Mouse (Mus musculus) brown adipose tissue, adult 24 weeks (tissue): ENCODE results near the gene Olfr65. TPM values are rescaled to one million over a fixed set of nuclear protein-coding genes. Genes with fewer than 3 reads are reported as not detected.

Source experiments
- H3K27ac ChIP-seq: fragments of 200-500 bp; replicated peaks from 2 replicates; pipeline ENCODE4 v1.5.1; 2012; ENCODE audit warnings: low read depth, mild to moderate bottlenecking, low read length
- H3K4me1 ChIP-seq: fragments of 200-500 bp; 2 replicates; pipeline ENCODE4 v1.6.1; 2012; ENCODE audit warnings: low read length, mixed read lengths; ENCODE audit not compliant: control insufficient read depth, insufficient read depth, insufficient read length
- H3K4me3 ChIP-seq: fragments of 200-500 bp; 2 replicates; pipeline ENCODE4 v1.5.1; 2012; ENCODE audit warnings: low read depth, mild to moderate bottlenecking, low read length, moderate library complexity; ENCODE audit not compliant: insufficient read depth
- polyA plus RNA-seq: library from polyadenylated mRNA; stranded (reverse); fragments of >200 nt; gene quantifications from 2 replicates; pipeline ENCODE4 v1.2.4, GENCODE M21; 2012; ENCODE audit not compliant: missing spikeins, insufficient read depth, insufficient read length

Gene Olfr65
- polyA plus RNA-seq, 1 experiment = not detected

- Histone ChIP-seq H3K4me1 (no peaks in the 10 kb centered on the region), H3K4me3 (no peak within 1 kb of the TSS)
These were observed 31.0 kb downstream of the Olfr65 start, which contains the start of gene Olfr632 for GRCm38 (mm10) chr7:103934264-103934663. TSS of gene Olfr632 (plus strand) at chr7:103934347.

GRCm38 (mm10) chr7:103942730-103943129 is 39.4 kb downstream of the Olfr65 start:
- H3K27ac ChIP-seq = no peak overlapping the region
- no peaks in the 10 kb centered on the region for H3K4me1 ChIP-seq
- no peak overlapping the region for H3K4me3 ChIP-seq

More at GRCm38 (mm10) chr7:103934264-103934663, 31.0 kb downstream of the Olfr65 start, which contains the start of gene Olfr632:
- H3K27ac ChIP-seq = no peak within 1 kb of the TSS

GRCm38 (mm10) chr7:103944137-103944536 is 40.9 kb downstream of the Olfr65 start, which contains the start of gene Olfr633:
TSS of gene Olfr633 (plus strand) at chr7:103944437.
- H3K4me3 ChIP-seq = no peak within 1 kb of the TSS
- H3K4me1 ChIP-seq = no peaks in the 10 kb centered on the region

More at GRCm38 (mm10) chr7:103944137-103944536, 40.9 kb downstream of the Olfr65 start, which contains the start of gene Olfr633:
- H3K27ac ChIP-seq = no peak within 1 kb of the TSS

Other genes with a start within 250 kb of the Olfr65 start
- not detected in 2 replicates for gene Olfr623, start 239.8 kb upstream of the Olfr65 start, polyA plus RNA-seq
- gene Olfr624, start 232.3 kb upstream of the Olfr65 start, polyA plus RNA-seq = not detected in 2 replicates
- gene Olfr625-ps1, start 220.8 kb upstream of the Olfr65 start, polyA plus RNA-seq = not detected in 2 replicates
- gene Olfr243, start 188.8 kb upstream of the Olfr65 start, polyA plus RNA-seq = not detected in 2 replicates
- gene Olfr628, start 173.1 kb upstream of the Olfr65 start, polyA plus RNA-seq = not detected in 2 replicates
- gene Olfr629, start 158.5 kb upstream of the Olfr65 start, polyA plus RNA-seq = not detected in 2 replicates
- not detected in 2 replicates for gene Olfr630, start 146.2 kb upstream of the Olfr65 start, polyA plus RNA-seq
- not detected in 2 replicates for gene Olfr69, start 131.9 kb upstream of the Olfr65 start, polyA plus RNA-seq
- gene Olfr68, start 123.8 kb upstream of the Olfr65 start, polyA plus RNA-seq = not detected in 2 replicates
- gene Olfr67, start 111.7 kb upstream of the Olfr65 start, polyA plus RNA-seq = not detected in 2 replicates
- gene Hbb-bt, start 89.5 kb upstream of the Olfr65 start, polyA plus RNA-seq = 87.6 and 749 TPM in 2 replicates
- 880 and 4,613 TPM in 2 replicates for gene Hbb-bs, start 75.4 kb upstream of the Olfr65 start, polyA plus RNA-seq
- gene Hbb-bh2, start 63.0 kb upstream of the Olfr65 start, polyA plus RNA-seq = not detected in 2 replicates
- not detected in 2 replicates for gene Hbb-bh1, start 60.3 kb upstream of the Olfr65 start, polyA plus RNA-seq
- gene Hbb-y, start 50.3 kb upstream of the Olfr65 start, polyA plus RNA-seq = not detected in 2 replicates
- not detected in 2 replicates for gene Olfr66, start 17.2 kb upstream of the Olfr65 start, polyA plus RNA-seq
- gene Olfr64, start 9.0 kb upstream of the Olfr65 start, polyA plus RNA-seq = not detected in 2 replicates
- not detected in 2 replicates for gene Olfr631, start 25.3 kb downstream of the Olfr65 start, polyA plus RNA-seq
- gene Olfr632, start 30.9 kb downstream of the Olfr65 start, polyA plus RNA-seq = not detected in 2 replicates
- not detected in 2 replicates for gene Olfr633, start 41.0 kb downstream of the Olfr65 start, polyA plus RNA-seq
- not detected in 2 replicates for gene Olfr635, start 67.7 kb downstream of the Olfr65 start, polyA plus RNA-seq
- gene Olfr638, start 95.3 kb downstream of the Olfr65 start, polyA plus RNA-seq = not detected in 2 replicates
- gene Olfr639, start 113.8 kb downstream of the Olfr65 start, polyA plus RNA-seq = not detected in 2 replicates
- gene Olfr640, start 122.1 kb downstream of the Olfr65 start, polyA plus RNA-seq = not detected in 2 replicates
- gene Olfr641, start 132.0 kb downstream of the Olfr65 start, polyA plus RNA-seq = not detected in 2 replicates
- gene Olfr642, start 149.2 kb downstream of the Olfr65 start, polyA plus RNA-seq = not detected in 2 replicates
- gene 4930516K23Rik, start 158.0 kb downstream of the Olfr65 start, polyA plus RNA-seq = not detected in 2 replicates
- gene Olfr644, start 168.4 kb downstream of the Olfr65 start, polyA plus RNA-seq = not detected in 2 replicates
- not detected in 2 replicates for gene Olfr645, start 182.0 kb downstream of the Olfr65 start, polyA plus RNA-seq
- not detected in 2 replicates for gene Olfr646, start 201.4 kb downstream of the Olfr65 start, polyA plus RNA-seq
- gene Ubqln5, start 226.3 kb downstream of the Olfr65 start, polyA plus RNA-seq = not detected in 2 replicates
- not detected in 2 replicates for gene Olfr643, start 233.9 kb downstream of the Olfr65 start, polyA plus RNA-seq
- not detected in 2 replicates for gene Ubqln3, start 239.8 kb downstream of the Olfr65 start, polyA plus RNA-seq
- not detected in 2 replicates for gene Ubqlnl, start 247.1 kb downstream of the Olfr65 start, polyA plus RNA-seq